Mouse (Mus musculus): ENCODE measurements around the gene Sgca. TPM values are rescaled to one million over a fixed set of nuclear protein-coding genes. Genes with fewer than 3 reads are reported as not detected.

Gene Sgca
- polyA plus RNA-seq, 1 experiment from 2014 or later: 0.55 TPM

DNA sequence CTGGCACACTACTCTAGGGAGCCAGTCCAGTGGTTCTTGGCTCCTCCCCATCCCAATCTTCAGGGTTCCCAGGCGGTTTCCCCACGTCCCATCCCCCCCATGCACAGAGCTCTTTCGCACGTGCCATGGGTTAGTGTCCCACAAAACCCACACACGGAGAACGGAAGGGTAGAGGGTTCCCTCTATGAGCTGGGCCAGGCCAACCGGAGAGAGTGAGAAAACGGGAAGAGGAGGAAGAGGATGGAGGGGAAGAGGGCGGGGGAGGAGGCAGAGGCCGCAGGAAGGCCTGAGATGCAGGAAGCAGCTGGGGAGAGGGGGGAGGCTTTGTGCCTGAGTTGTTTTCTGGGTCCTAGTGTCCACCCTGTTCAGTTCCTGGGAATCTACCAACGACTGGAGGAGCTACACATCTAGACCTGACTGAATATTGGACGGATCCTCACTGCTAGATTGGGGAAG is 13.5 kb upstream of the Sgca start:
- peak overlapping the region; percentile 64 for H3K27ac ChIP-seq (ENCODE audit: low read depth, low read length)
- H3K4me1 ChIP-seq (replicated peaks; ENCODE audit: control insufficient read depth, insufficient read depth, low read length): peaks cover 19% of the 10 kb centered on the region
- H3K9me3 ChIP-seq (ENCODE audit: control insufficient read depth): no peaks in the 10 kb centered on the region
- peak overlapping the region; percentile 34; the same call in 1 of the 2 replicates for H3K9ac ChIP-seq (ENCODE audit: low read depth, low read length)
- WGBS: 1% methylated on average over 12 of the region's 12 CpGs
- TF ChIP-seq CTCF (IDR thresholded peaks at IDR 0.05; ENCODE audit: low read depth): peak; percentile 25; the same call in 1 of the 2 replicates
- H3K27me3 ChIP-seq (replicated peaks; ENCODE audit: control insufficient read depth, insufficient read depth, low read length): no peaks in the 10 kb centered on the region
- H3K4me3 ChIP-seq (ENCODE audit: low read depth, low read length): peak overlapping the region; percentile 44
- no peaks in the 10 kb centered on the region for H3K36me3 ChIP-seq (ENCODE audit: control insufficient read depth, insufficient read depth)
- H3K4me2 ChIP-seq (replicated peaks; ENCODE audit: low read depth): peak overlapping the region; percentile 94
- peak; percentile 29; the same call in 1 of the 2 replicates for ATAC-seq

DNA sequence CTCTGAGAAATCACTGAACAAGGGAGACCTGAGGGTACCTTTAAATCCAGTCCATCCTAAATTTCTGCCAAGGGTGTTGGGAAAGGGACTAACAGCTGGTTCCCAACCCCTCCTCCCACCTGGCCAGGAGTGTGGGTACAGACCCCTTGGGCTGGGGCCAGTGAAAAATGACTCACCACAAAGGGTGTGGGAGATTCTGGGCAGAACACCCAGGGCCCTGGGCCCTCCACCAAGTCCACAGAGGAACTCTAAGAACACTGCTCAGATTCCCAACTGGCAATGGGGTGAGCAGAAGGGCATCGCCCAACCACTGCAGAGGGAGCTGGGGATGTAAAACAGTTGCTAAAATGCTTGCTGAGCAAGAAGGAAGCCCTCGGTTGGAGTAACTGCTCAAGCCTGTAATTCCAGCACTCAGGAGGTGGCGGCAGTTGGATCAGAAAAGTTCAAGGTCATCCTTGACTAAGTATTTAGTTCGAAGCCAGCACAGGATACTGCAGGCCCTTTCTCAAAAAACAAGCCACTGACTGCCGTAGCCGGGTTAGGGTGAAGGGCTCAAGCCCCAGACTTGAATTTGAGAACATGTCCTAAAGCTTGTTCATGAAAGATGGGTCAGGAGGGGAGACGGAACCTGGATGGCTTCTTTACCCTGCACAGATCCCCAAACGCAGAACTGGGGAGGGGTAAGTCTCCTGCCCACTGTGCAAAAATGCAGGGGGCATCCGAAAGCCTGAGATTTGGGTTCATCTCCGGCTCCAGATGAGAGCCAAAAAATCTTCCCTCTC is 12.8 kb upstream of the Sgca start:
- no peaks in the 10 kb centered on the region for H3K27me3 ChIP-seq (replicated peaks; ENCODE audit: control insufficient read depth, insufficient read depth, low read length)
- peaks cover 13% of the 10 kb centered on the region for H3K4me1 ChIP-seq (replicated peaks; ENCODE audit: control insufficient read depth, insufficient read depth, low read length)
- peak overlapping the region; percentile 34; the same call in 1 of the 2 replicates for H3K9ac ChIP-seq (ENCODE audit: low read depth, low read length)
- WGBS: 31% methylated on average over 10 of the region's 10 CpGs
- H3K4me2 ChIP-seq (replicated peaks; ENCODE audit: low read depth): peak overlapping the region; percentile 94
- no peak for ATAC-seq
- H3K9me3 ChIP-seq (ENCODE audit: control insufficient read depth): no peaks in the 10 kb centered on the region
- H3K27ac ChIP-seq (ENCODE audit: low read depth, low read length): peak overlapping the region; percentile 64
- H3K4me3 ChIP-seq (ENCODE audit: low read depth, low read length): peak overlapping the region; percentile 44
- H3K36me3 ChIP-seq (ENCODE audit: control insufficient read depth, insufficient read depth): no peaks in the 10 kb centered on the region
- no peak for TF ChIP-seq CTCF (IDR thresholded peaks at IDR 0.05; ENCODE audit: low read depth)

DNA sequence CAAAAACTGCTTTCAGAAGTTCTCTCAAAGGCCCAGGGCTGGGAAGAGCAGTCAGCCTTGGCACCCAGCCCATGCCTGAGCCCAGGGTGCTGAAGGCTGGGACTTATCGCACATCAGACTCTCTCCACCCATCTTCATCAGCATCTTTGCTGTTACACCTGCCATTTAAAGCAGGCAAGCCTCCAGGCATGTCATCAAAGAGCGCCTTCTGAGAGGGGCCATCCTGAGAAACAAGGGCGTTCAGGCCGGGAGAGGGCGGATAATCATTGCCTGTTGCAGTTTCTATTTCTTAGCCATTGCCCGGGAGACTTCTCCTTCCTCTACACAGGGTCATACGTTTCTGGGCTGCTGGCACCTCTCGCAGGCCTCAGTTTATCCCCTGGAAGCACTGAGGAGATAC is 11.7 kb upstream of the Sgca start:
- no peak overlapping the region for H3K4me2 ChIP-seq (replicated peaks; ENCODE audit: low read depth)
- H3K4me1 ChIP-seq (replicated peaks; ENCODE audit: control insufficient read depth, insufficient read depth, low read length): peaks cover 6% of the 10 kb centered on the region
- no peaks in the 10 kb centered on the region for H3K9me3 ChIP-seq (ENCODE audit: control insufficient read depth)
- no peaks in the 10 kb centered on the region for H3K36me3 ChIP-seq (ENCODE audit: control insufficient read depth, insufficient read depth)
- WGBS: 79% methylated on average over 8 of the region's 8 CpGs
- no peak overlapping the region for H3K27ac ChIP-seq (ENCODE audit: low read depth, low read length)
- H3K4me3 ChIP-seq (ENCODE audit: low read depth, low read length): no peak overlapping the region
- no peak for ATAC-seq
- no peak overlapping the region for H3K9ac ChIP-seq (ENCODE audit: low read depth, low read length)
- H3K27me3 ChIP-seq (replicated peaks; ENCODE audit: control insufficient read depth, insufficient read depth, low read length): no peaks in the 10 kb centered on the region
- TF ChIP-seq CTCF (IDR thresholded peaks at IDR 0.05; ENCODE audit: low read depth): no peak

DNA sequence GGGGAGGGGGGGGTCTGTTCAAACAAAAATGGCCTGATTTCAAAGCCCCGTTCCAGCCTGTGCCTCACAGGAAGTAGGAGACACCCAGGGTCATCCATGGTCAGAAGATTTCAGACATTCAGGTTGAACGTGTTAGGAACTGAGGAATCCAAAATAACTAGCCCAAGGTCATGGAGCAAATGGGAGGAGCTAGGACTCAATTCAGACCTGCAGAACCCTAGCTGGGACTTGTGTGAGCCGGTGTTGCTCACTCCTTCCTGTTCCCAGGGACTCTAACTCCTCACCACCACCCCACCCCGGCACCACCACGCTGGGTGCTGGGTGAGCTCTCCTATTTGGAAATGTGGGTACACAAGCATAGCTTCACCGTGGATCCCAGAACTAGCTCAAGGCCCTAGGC is 11.2 kb upstream of the Sgca start:
- no peak for TF ChIP-seq CTCF (IDR thresholded peaks at IDR 0.05; ENCODE audit: low read depth)
- WGBS: 45% methylated on average over 6 of the region's 6 CpGs

DNA sequence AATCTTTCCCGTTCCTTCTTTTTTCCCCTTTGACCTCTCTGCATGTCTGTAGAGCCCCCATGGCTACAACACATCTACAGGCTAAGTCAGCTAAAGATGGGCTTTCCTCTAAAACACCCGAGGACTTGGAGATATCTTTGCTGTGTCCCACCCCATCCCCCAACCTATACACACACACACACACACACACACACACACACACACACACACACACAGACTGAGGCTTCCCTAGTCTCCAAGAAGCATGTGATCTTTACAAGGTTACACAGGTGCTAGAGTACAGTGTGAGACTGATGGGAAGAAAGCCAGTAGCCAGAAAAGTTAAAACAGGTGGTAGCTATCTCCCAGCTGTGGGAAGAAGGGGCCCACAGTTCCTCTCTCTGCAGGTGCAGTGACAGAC is 10.3 kb upstream of the Sgca start:
- WGBS: 69% methylated on average over 2 of the region's 2 CpGs
- Histone ChIP-seq H3K4me1 (replicated peaks; ENCODE audit: control insufficient read depth, insufficient read depth, low read length) (peaks cover 6% of the 10 kb centered on the region), H3K4me2 (replicated peaks; ENCODE audit: low read depth) (no peak overlapping the region), H3K36me3 (ENCODE audit: control insufficient read depth, insufficient read depth) (no peaks in the 10 kb centered on the region), H3K4me3 (ENCODE audit: low read depth, low read length) (no peak overlapping the region), H3K27me3 (replicated peaks; ENCODE audit: control insufficient read depth, insufficient read depth, low read length) (no peaks in the 10 kb centered on the region), H3K9ac (ENCODE audit: low read depth, low read length) (no peak overlapping the region), H3K9me3 (ENCODE audit: control insufficient read depth) (no peaks in the 10 kb centered on the region), H3K27ac (ENCODE audit: low read depth, low read length) (no peak overlapping the region)
- TF ChIP-seq CTCF (IDR thresholded peaks at IDR 0.05; ENCODE audit: low read depth): no peak
- no peak for ATAC-seq

More for the DNA sequence above, 11.2 kb upstream of the Sgca start:
- no peak for ATAC-seq
- H3K27me3 ChIP-seq (replicated peaks; ENCODE audit: control insufficient read depth, insufficient read depth, low read length): no peaks in the 10 kb centered on the region
- peaks cover 6% of the 10 kb centered on the region for H3K4me1 ChIP-seq (replicated peaks; ENCODE audit: control insufficient read depth, insufficient read depth, low read length)
- no peak overlapping the region for H3K4me2 ChIP-seq (replicated peaks; ENCODE audit: low read depth)
- no peaks in the 10 kb centered on the region for H3K36me3 ChIP-seq (ENCODE audit: control insufficient read depth, insufficient read depth)
- no peak overlapping the region for H3K9ac ChIP-seq (ENCODE audit: low read depth, low read length)
- no peaks in the 10 kb centered on the region for H3K9me3 ChIP-seq (ENCODE audit: control insufficient read depth)
- no peak overlapping the region for H3K27ac ChIP-seq (ENCODE audit: low read depth, low read length)
- H3K4me3 ChIP-seq (ENCODE audit: low read depth, low read length): no peak overlapping the region

DNA sequence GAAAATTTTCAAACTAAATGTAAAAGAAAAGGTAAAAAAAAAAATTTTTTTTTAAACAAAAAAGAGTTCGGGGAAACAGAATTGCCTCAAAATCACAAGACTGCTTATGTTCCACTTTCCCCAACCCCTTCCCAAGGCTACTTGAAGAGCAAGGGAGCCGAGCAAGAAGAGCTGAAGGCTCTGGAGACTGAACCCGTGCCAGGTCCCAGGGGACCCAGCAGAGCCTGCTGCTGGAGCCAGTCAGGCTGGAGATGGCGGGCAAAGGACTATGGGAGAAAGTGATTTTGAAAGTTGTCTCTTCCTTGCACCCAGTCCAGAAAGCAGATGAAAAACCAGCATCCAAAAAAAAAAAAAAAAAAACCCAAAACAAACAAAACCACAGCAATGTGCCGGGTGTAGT is 9.7 kb upstream of the Sgca start:
- WGBS: 75% methylated on average over 5 of the region's 5 CpGs
- ATAC-seq: no peak
- TF ChIP-seq CTCF (IDR thresholded peaks at IDR 0.05; ENCODE audit: low read depth): no peak
- Histone ChIP-seq H3K9ac (ENCODE audit: low read depth, low read length) (no peak overlapping the region), H3K27me3 (replicated peaks; ENCODE audit: control insufficient read depth, insufficient read depth, low read length) (no peaks in the 10 kb centered on the region), H3K36me3 (ENCODE audit: control insufficient read depth, insufficient read depth) (no peaks in the 10 kb centered on the region), H3K9me3 (ENCODE audit: control insufficient read depth) (no peaks in the 10 kb centered on the region), H3K27ac (ENCODE audit: low read depth, low read length) (no peak overlapping the region), H3K4me1 (replicated peaks; ENCODE audit: control insufficient read depth, insufficient read depth, low read length) (peaks cover 6% of the 10 kb centered on the region), H3K4me2 (replicated peaks; ENCODE audit: low read depth) (no peak overlapping the region), H3K4me3 (ENCODE audit: low read depth, low read length) (no peak overlapping the region)

Data from intestine, postnatal 0 days (tissue).